Mouse (Mus musculus) G1E (cell line): ENCODE data around the gene Jade1.

ENCODE experiments used
- CTCF ChIP-seq: IDR thresholded peaks from 2 replicates; pipeline ENCODE4 v1.5.1; 2012; ENCODE audit warnings: low read depth, low read length, inconsistent platforms, mixed read lengths
- GATA1 ChIP-seq: IDR thresholded peaks from 2 replicates; pipeline ENCODE4 v1.6.1; 2012; ENCODE audit warnings: borderline replicate concordance, low read length, inconsistent platforms, mixed read lengths
- TAL1 ChIP-seq: conservative IDR thresholded peaks from 2 replicates; pipeline ENCODE4 v1.6.1; 2012; ENCODE audit warnings: low read depth, low read length, inconsistent platforms, mixed read lengths

DNA sequence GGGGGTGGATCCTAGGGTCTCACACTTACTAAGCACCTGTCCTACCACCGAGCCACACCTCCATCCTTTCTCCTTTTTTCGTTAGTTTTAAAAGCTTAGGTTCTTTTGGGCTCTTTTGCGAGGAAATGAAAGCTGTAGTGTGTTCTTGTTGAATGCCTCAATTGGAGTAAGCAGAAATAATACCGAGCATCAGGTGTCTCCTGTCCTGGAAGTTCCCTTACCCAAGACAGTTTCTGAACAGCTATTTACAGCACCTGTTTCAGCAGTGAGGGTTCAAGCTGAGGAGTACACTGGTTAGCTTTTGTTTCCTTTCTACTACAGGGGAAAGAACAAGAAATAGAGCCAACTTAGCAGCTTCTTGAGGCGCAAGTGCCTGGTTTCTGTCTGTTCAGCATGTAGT is 14.4 kb downstream of the Jade1 start:
- no peak for TF ChIP-seq CTCF
- TF ChIP-seq GATA1: no peak
- TF ChIP-seq TAL1: no peak
